Mouse (Mus musculus): ENCODE measurements around the gene Stat5b. TPM values are rescaled to one million over a fixed set of nuclear protein-coding genes. Genes with fewer than 3 reads are reported as not detected.

Gene Stat5b
- polyA plus RNA-seq, 1 experiment from 2014 or later, result 13.4 TPM

DNA sequence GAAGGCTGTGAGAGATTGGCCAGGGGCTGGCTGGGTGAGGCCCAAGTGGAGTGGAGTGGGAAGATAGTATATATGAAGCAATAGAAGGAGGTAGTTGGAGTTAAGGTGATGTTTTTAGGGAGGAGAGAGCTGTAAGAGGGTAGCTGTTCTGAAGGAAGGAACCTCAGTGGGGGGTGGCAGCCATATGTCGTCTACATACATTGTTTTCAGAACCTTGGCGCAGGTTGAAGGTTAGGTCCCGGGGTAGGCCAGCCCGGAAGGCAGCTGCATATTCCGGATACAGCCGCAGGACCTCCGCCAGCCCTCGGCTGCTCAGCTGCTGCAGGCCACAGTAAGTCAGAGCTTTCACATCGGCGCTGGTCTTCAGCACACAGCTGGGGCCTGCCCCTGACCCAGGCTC is 104.0 kb downstream of the Stat5b start:
- H3K36me3 ChIP-seq (ENCODE audit: control insufficient read depth, insufficient read depth, low read length), result no peaks in the 10 kb centered on the region
- DNase-seq (ENCODE audit: low spot score), result no peak
- H3K4me3 ChIP-seq (ENCODE audit: low read depth, low read length), result no peak overlapping the region
- H3K4me1 ChIP-seq (replicated peaks; ENCODE audit: control insufficient read depth, insufficient read depth, low read length), result no peaks in the 10 kb centered on the region
- no peaks in the 10 kb centered on the region for H3K9me3 ChIP-seq (ENCODE audit: control insufficient read depth, low read length)
- ATAC-seq (ENCODE audit: low FRiP score), result no peak
- H3K27me3 ChIP-seq (ENCODE audit: control insufficient read depth, insufficient read depth, low read length), result no peaks in the 10 kb centered on the region
- H3K4me2 ChIP-seq (replicated peaks; ENCODE audit: low read depth, low read length), result no peak overlapping the region
- no peak overlapping the region for H3K27ac ChIP-seq (ENCODE audit: low read depth, low read length)
- H3K9ac ChIP-seq (ENCODE audit: low read depth, low read length), result no peak overlapping the region
- 81% methylated on average over 10 of the region's 10 CpGs for WGBS

DNA sequence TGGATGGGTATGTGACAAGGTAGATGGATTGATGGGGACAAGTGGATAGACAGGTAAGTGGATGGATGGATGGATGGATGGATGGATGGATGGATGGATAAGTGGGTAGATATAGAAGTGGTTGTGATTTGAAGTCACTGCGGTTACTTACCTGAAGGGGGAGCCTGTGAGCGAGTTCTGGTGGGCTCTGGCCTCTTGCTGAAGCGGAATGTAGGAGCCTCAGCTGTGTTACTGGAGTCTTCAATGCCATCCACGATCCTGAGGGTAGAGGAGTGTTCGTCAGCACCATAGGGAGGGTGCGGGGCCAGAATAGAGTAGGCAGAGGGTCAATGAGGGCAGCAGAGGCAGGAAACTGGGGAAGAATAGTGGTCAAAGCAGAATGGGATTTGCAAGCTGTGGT is 105.4 kb downstream of the Stat5b start:
- Histone ChIP-seq H3K36me3 (ENCODE audit: control insufficient read depth, insufficient read depth, low read length) (no peaks in the 10 kb centered on the region), H3K9ac (ENCODE audit: low read depth, low read length) (no peak overlapping the region), H3K27ac (ENCODE audit: low read depth, low read length) (no peak overlapping the region), H3K4me3 (ENCODE audit: low read depth, low read length) (no peak overlapping the region), H3K4me1 (replicated peaks; ENCODE audit: control insufficient read depth, insufficient read depth, low read length) (no peaks in the 10 kb centered on the region), H3K4me2 (replicated peaks; ENCODE audit: low read depth, low read length) (no peak overlapping the region), H3K27me3 (ENCODE audit: control insufficient read depth, insufficient read depth, low read length) (no peaks in the 10 kb centered on the region), H3K9me3 (ENCODE audit: control insufficient read depth, low read length) (no peaks in the 10 kb centered on the region)
- ATAC-seq (ENCODE audit: low FRiP score), result peak; percentile 14; the same call in 1 of the 2 replicates
- peak; percentile 78 for DNase-seq (ENCODE audit: low spot score)
- WGBS, result 18% methylated on average over 6 of the region's 6 CpGs

DNA sequence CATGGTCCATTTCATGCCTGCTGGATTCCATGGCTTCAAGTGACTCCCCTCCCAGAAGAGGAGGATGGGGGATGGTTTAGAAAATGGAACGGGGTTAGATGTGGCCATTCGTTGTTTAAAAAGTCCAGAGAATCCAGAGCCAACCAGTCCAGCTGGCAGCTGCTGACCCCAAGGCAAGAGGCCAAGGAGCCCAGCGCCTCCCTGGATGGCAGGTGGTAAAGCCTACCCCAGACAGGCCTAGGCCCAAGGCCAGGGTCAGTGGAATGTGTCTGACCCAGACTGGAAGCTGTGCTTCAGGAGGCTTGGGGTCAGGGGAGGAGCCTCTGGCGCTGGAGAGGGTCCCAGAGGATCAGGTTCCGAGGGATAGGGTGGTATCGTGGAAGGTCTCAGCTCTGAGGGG is 109.2 kb downstream of the Stat5b start:
- Histone ChIP-seq H3K9ac (ENCODE audit: low read depth, low read length) (no peak overlapping the region), H3K27ac (ENCODE audit: low read depth, low read length) (no peak overlapping the region), H3K36me3 (ENCODE audit: control insufficient read depth, insufficient read depth, low read length) (no peaks in the 10 kb centered on the region), H3K4me2 (replicated peaks; ENCODE audit: low read depth, low read length) (no peak overlapping the region), H3K27me3 (ENCODE audit: control insufficient read depth, insufficient read depth, low read length) (no peaks in the 10 kb centered on the region), H3K9me3 (ENCODE audit: control insufficient read depth, low read length) (no peaks in the 10 kb centered on the region), H3K4me3 (ENCODE audit: low read depth, low read length) (no peak overlapping the region), H3K4me1 (replicated peaks; ENCODE audit: control insufficient read depth, insufficient read depth, low read length) (peaks cover 3% of the 10 kb centered on the region; the same call in 1 of the 2 replicates)
- ATAC-seq (ENCODE audit: low FRiP score), result no peak
- no peak for DNase-seq (ENCODE audit: low spot score)
- 75% methylated on average over 6 of the region's 6 CpGs for WGBS

GRCm38 (mm10) chr11:100738749-100739148 is 111.8 kb downstream of the Stat5b start:
- Histone ChIP-seq H3K4me3 (ENCODE audit: low read depth, low read length) (peak overlapping the region; percentile 97), H3K27ac (ENCODE audit: low read depth, low read length) (no peak overlapping the region), H3K4me2 (replicated peaks; ENCODE audit: low read depth, low read length) (peak overlapping the region; percentile 79), H3K27me3 (ENCODE audit: control insufficient read depth, insufficient read depth, low read length) (no peaks in the 10 kb centered on the region), H3K4me1 (replicated peaks; ENCODE audit: control insufficient read depth, insufficient read depth, low read length) (peaks cover 3% of the 10 kb centered on the region; the same call in 1 of the 2 replicates), H3K9ac (ENCODE audit: low read depth, low read length) (peak overlapping the region; percentile 40), H3K9me3 (ENCODE audit: control insufficient read depth, low read length) (no peaks in the 10 kb centered on the region), H3K36me3 (ENCODE audit: control insufficient read depth, insufficient read depth, low read length) (no peaks in the 10 kb centered on the region)
- DNase-seq (ENCODE audit: low spot score), result peak; percentile 5
- WGBS, result 19% methylated on average over 5 of the region's 5 CpGs
- ATAC-seq (ENCODE audit: low FRiP score), result no peak

DNA sequence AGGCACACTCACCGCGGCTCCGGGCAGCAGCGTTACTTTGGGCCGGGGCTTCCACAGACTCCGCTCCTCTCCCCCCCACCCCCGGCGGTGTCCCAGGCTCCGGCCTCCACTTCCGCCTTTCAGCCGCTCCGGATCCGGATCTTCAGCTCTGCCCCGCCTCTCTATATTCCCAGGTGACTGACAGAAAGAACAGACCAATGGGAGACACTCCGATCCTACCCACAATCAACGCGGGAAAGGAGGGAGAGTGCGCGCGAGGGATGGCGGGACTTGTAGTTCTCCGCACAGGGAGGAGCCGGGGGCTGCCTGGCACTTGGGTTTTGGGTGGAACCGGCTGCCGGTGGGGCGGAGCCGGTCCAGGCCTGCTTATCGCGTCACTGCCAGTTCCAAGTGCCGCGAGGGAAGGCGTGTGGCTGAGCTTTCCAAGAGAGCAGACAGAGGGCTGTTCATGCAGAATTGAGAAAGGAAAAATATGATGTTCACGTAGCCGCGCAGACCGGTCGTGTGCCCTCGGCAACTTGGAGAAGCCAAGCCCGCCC is 112.4 kb downstream of the Stat5b start, which contains the start of gene Rab5c:
Gene Rab5c, minus strand, starts transcription at position 150 of the 539 bp plus-strand sequence.
- peak; percentile 98 for DNase-seq (ENCODE audit: low spot score)

DNA sequence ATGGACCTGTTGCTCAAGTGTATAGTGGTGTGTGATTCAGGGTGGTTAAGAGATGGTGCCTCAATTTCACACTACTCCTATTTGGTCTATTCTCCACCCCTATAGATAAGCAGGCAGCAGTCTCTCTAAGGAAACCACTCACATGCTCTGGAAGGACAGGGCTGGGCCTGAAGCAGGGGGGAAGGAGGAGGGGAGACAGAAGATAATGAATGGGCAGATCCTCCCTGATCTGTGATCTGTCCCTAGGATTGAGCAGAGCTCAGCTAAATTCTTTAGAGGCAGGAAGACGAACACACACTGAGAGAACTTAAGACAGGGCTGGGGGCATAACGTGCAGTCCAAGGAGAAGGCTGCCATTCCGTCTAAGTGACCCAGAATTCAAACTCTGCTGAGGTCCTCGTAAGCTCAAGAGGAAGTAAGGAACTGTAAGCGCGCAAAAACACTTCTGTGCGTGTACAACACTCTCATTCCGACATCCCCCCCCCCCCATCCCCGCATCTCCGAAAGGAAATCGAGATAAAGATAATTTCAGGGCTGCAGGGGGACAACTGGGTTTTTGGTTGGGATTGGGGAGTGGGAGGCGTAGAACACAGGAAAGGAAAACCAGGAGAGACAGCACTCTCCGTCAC is 113.3 kb downstream of the Stat5b start:
- peak overlapping the region; percentile 79 for H3K4me2 ChIP-seq (replicated peaks; ENCODE audit: low read depth, low read length)
- no peaks in the 10 kb centered on the region for H3K27me3 ChIP-seq (ENCODE audit: control insufficient read depth, insufficient read depth, low read length)
- H3K27ac ChIP-seq (ENCODE audit: low read depth, low read length), result no peak overlapping the region
- 4% methylated on average over 13 of the region's 13 CpGs for WGBS
- no peaks in the 10 kb centered on the region for H3K9me3 ChIP-seq (ENCODE audit: control insufficient read depth, low read length)
- H3K36me3 ChIP-seq (ENCODE audit: control insufficient read depth, insufficient read depth, low read length), result 0 out of 2 replicates have a peak, but pooled peaks cover 2% of the 10 kb centered on the region
- peaks cover 3% of the 10 kb centered on the region; the same call in 1 of the 2 replicates for H3K4me1 ChIP-seq (replicated peaks; ENCODE audit: control insufficient read depth, insufficient read depth, low read length)
- DNase-seq (ENCODE audit: low spot score) (no peak), ATAC-seq (ENCODE audit: low FRiP score) (no peak)
- peak overlapping the region; percentile 97 for H3K4me3 ChIP-seq (ENCODE audit: low read depth, low read length)
- peak overlapping the region; percentile 97 for H3K9ac ChIP-seq (ENCODE audit: low read depth, low read length)

More for the DNA sequence above, 112.4 kb downstream of the Stat5b start, which contains the start of gene Rab5c:
- Histone ChIP-seq H3K36me3 (ENCODE audit: control insufficient read depth, insufficient read depth, low read length) (0 out of 2 replicates have a peak, but pooled peaks cover under 1% of the 10 kb centered on the region), H3K4me1 (replicated peaks; ENCODE audit: control insufficient read depth, insufficient read depth, low read length) (peaks cover 3% of the 10 kb centered on the region; the same call in 1 of the 2 replicates), H3K4me2 (replicated peaks; ENCODE audit: low read depth, low read length) (peak within 1 kb of the TSS; percentile 79), H3K27me3 (ENCODE audit: control insufficient read depth, insufficient read depth, low read length) (no peaks in the 10 kb centered on the region), H3K27ac (ENCODE audit: low read depth, low read length) (0 out of 2 replicates have a peak within 1 kb of the TSS, but pooled peaks have one; percentile 17), H3K9ac (ENCODE audit: low read depth, low read length) (peak within 1 kb of the TSS; percentile 97), H3K9me3 (ENCODE audit: control insufficient read depth, low read length) (no peaks in the 10 kb centered on the region), H3K4me3 (ENCODE audit: low read depth, low read length) (peak within 1 kb of the TSS; percentile 97)
- ATAC-seq (ENCODE audit: low FRiP score), result peak; percentile 98
- WGBS, result under 1% methylated on average over 38 of the region's 39 CpGs

DNA sequence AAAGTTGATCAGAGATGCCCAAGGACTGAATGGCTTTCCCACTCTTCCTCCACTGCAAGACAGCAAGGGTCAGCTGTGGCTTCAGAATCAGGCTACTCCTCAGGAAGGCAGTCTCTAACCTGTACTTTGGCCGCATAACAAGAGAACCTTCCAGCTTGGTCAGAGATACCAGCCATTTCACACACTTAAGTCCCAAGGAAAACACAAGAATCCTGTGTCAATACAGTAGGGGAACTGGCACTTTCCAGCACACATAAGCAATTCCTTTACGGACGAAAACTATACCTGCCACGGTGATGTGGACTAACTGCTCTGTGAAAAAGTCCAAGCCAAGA is 113.8 kb downstream of the Stat5b start:
- Histone ChIP-seq H3K36me3 (ENCODE audit: control insufficient read depth, insufficient read depth, low read length) (0 out of 2 replicates have a peak, but pooled peaks cover 2% of the 10 kb centered on the region), H3K4me2 (replicated peaks; ENCODE audit: low read depth, low read length) (no peak overlapping the region; the same call in 1 of the 2 replicates), H3K27me3 (ENCODE audit: control insufficient read depth, insufficient read depth, low read length) (no peaks in the 10 kb centered on the region), H3K4me1 (replicated peaks; ENCODE audit: control insufficient read depth, insufficient read depth, low read length) (peaks cover 3% of the 10 kb centered on the region; the same call in 1 of the 2 replicates), H3K4me3 (ENCODE audit: low read depth, low read length) (no peak overlapping the region), H3K9me3 (ENCODE audit: control insufficient read depth, low read length) (no peaks in the 10 kb centered on the region), H3K9ac (ENCODE audit: low read depth, low read length) (no peak overlapping the region), H3K27ac (ENCODE audit: low read depth, low read length) (no peak overlapping the region)
- WGBS, result 87% methylated on average over 4 of the region's 4 CpGs
- DNase-seq (ENCODE audit: low spot score) (no peak), ATAC-seq (ENCODE audit: low FRiP score) (no peak)

GRCm38 (mm10) chr11:100735954-100736745 is 114.4 kb downstream of the Stat5b start:
- Histone ChIP-seq H3K4me3 (ENCODE audit: low read depth, low read length) (no peak overlapping the region), H3K27me3 (ENCODE audit: control insufficient read depth, insufficient read depth, low read length) (no peaks in the 10 kb centered on the region), H3K27ac (ENCODE audit: low read depth, low read length) (no peak overlapping the region), H3K9me3 (ENCODE audit: control insufficient read depth, low read length) (no peaks in the 10 kb centered on the region), H3K36me3 (ENCODE audit: control insufficient read depth, insufficient read depth, low read length) (0 out of 2 replicates have a peak, but pooled peaks cover 2% of the 10 kb centered on the region), H3K4me1 (replicated peaks; ENCODE audit: control insufficient read depth, insufficient read depth, low read length) (peaks cover 3% of the 10 kb centered on the region; the same call in 1 of the 2 replicates), H3K4me2 (replicated peaks; ENCODE audit: low read depth, low read length) (0 out of 2 replicates have a peak overlapping the region, but pooled peaks have one; percentile 5), H3K9ac (ENCODE audit: low read depth, low read length) (no peak overlapping the region)
- WGBS, result 84% methylated on average over 14 of the region's 14 CpGs
- DNase-seq (ENCODE audit: low spot score), result no peak
- no peak for ATAC-seq (ENCODE audit: low FRiP score)
